Comparison of ENCODE assay signal across 10 mouse cellular contexts in the genomic region with DNA sequence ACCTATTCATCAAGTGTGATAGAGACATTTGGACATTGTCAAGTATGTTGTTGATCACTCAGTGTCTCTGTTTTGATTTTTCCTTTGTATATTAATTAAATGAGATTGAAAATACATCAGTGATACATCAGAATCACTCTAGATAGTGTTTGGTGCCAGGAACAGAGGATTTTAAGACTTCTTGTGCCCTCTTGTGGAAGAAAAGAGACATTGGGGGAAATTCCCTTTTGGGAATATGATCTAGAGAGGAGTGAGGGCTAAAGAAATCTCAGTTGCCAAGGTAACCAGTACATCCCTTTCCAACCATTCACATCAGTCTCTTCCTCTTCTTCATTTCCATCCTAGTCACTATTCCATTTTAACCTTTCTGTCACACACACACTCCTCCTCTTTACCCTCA. TPM values are rescaled to one million over a fixed set of nuclear protein-coding genes. Genes with fewer than 3 reads are reported as not detected.
A peak's percentile ranks its signal among the peaks of the same experiment; 100 is the strongest.
DNase-seq lines count a peak whose midpoint lies in the region; ATAC-seq and TF ChIP-seq lines count a peak whose summit lies in the region.
"Had no signal": no experiment of that assay in that cellular context is flagged by ENCODE, and none has a peak within 500 bp of the region (broad histone marks: within the 10 kb centered on the region; RNA-seq: fewer than 3 reads in every experiment).

No protein-coding gene starts in this region.

- no peaks in the 10 kb centered on the region for H3K4me1 ChIP-seq in intestine, postnatal 0 days (replicated peaks; ENCODE audit: control insufficient read depth, insufficient read depth, low read length)
- no peaks in the 10 kb centered on the region for H3K4me1 ChIP-seq in intestine, embryonic 15.5 days (replicated peaks)
- H3K4me1 ChIP-seq in midbrain, embryonic 13.5 days (replicated peaks), result no peaks in the 10 kb centered on the region; the same call in 1 of the 2 replicates

- H3K27me3 ChIP-seq in intestine, postnatal 0 days (replicated peaks; ENCODE audit: control insufficient read depth, insufficient read depth, low read length), result no peaks in the 10 kb centered on the region
- H3K27me3 ChIP-seq in intestine, embryonic 15.5 days (replicated peaks), result no peaks in the 10 kb centered on the region
- H3K27me3 ChIP-seq in midbrain, embryonic 13.5 days, result no peaks in the 10 kb centered on the region

- TF ChIP-seq CTCF in intestine, postnatal 0 days (IDR thresholded peaks at IDR 0.05; ENCODE audit: low read depth), result peak; percentile 54

- H3K9ac ChIP-seq in intestine, postnatal 0 days (ENCODE audit: low read depth, low read length), result no peak overlapping the region
- no peak overlapping the region for H3K9ac ChIP-seq in intestine, embryonic 15.5 days
- H3K9ac ChIP-seq in midbrain, embryonic 13.5 days (replicated peaks), result no peak overlapping the region

- H3K4me2 ChIP-seq in intestine, postnatal 0 days (replicated peaks; ENCODE audit: low read depth), result no peak overlapping the region
- no peak overlapping the region for H3K4me2 ChIP-seq in intestine, embryonic 15.5 days (replicated peaks)
- no peak overlapping the region for H3K4me2 ChIP-seq in midbrain, embryonic 13.5 days (replicated peaks)

- no peaks in the 10 kb centered on the region for H3K36me3 ChIP-seq in intestine, postnatal 0 days (ENCODE audit: control insufficient read depth, insufficient read depth)
- no peaks in the 10 kb centered on the region for H3K36me3 ChIP-seq in intestine, embryonic 15.5 days
- no peaks in the 10 kb centered on the region for H3K36me3 ChIP-seq in midbrain, embryonic 13.5 days

- H3K4me3 ChIP-seq in intestine, postnatal 0 days (ENCODE audit: low read depth, low read length), result no peak overlapping the region
- H3K4me3 ChIP-seq in intestine, embryonic 15.5 days (replicated peaks), result no peak overlapping the region
- H3K4me3 ChIP-seq in midbrain, embryonic 13.5 days (replicated peaks), result no peak overlapping the region

- H3K27ac ChIP-seq in intestine, postnatal 0 days (ENCODE audit: low read depth, low read length), result no peak overlapping the region
- no peak overlapping the region for H3K27ac ChIP-seq in intestine, embryonic 15.5 days
- H3K27ac ChIP-seq in midbrain, embryonic 13.5 days, result no peak overlapping the region

- peak; percentile 68 for DNase-seq in CD4-positive helper T cell, adult 2 months (ENCODE audit: low read depth, low spot score)
- DNase-seq in ZHBTc4 (ENCODE audit: low read depth, low spot score), result peak; percentile 20
- DNase-seq in right cerebral cortex, adult 18-20 months, result no peak
- no peak for DNase-seq in cerebellum, postnatal 4 days (ENCODE audit: low spot score in 2 of 2)
- DNase-seq in adrenal gland, adult 18-20 months (ENCODE audit: low spot score in 2 of 2), result no peak
- DNase-seq: right cerebral cortex, postnatal 14 days had no signal

- no peaks in the 10 kb centered on the region for H3K9me3 ChIP-seq in intestine, postnatal 0 days (ENCODE audit: control insufficient read depth)
- no peaks in the 10 kb centered on the region for H3K9me3 ChIP-seq in intestine, embryonic 15.5 days
- no peaks in the 10 kb centered on the region for H3K9me3 ChIP-seq in midbrain, embryonic 13.5 days

- ATAC-seq in intestine, postnatal 0 days, result no peak
- no peak for ATAC-seq in intestine, embryonic 15.5 days
- ATAC-seq in midbrain, embryonic 13.5 days, result peak; percentile 62

RNA-seq across cellular contexts. Expression of gene Prss2, which starts 34.8 kb away (rescaled TPM):
- 10.5 and 17.9 TPM in 2 replicates for polyA plus RNA-seq in intestine, postnatal 0 days (2015; fragmentation: Nextera tagmentation; extraction: Ambion mirVana)
- polyA plus RNA-seq in intestine, embryonic 15.5 days (2015; fragmentation: Nextera tagmentation; extraction: Ambion mirVana), result 44.4 and 169 TPM in 2 replicates
- not detected in 2 replicates for polyA plus RNA-seq in midbrain, embryonic 13.5 days (2015; fragmentation: Nextera tagmentation; extraction: Ambion mirVana)
- not detected for total RNA-seq in adrenal gland, adult 18-20 months (2021)
- total RNA-seq: monocyte, adult 5-6 weeks had no signal

RNA-seq across cellular contexts. Expression of gene Ephb6, which starts 48.9 kb away (rescaled TPM):
- polyA plus RNA-seq in intestine, postnatal 0 days (2015; fragmentation: Nextera tagmentation; extraction: Ambion mirVana), result 2.7 and 2.8 TPM in 2 replicates
- 7.7 and 9.8 TPM in 2 replicates for polyA plus RNA-seq in intestine, embryonic 15.5 days (2015; fragmentation: Nextera tagmentation; extraction: Ambion mirVana)
- 26.6 and 31.2 TPM in 2 replicates for polyA plus RNA-seq in midbrain, embryonic 13.5 days (2015; fragmentation: Nextera tagmentation; extraction: Ambion mirVana)
- total RNA-seq in adrenal gland, adult 18-20 months (2021), result 1 to 10 TPM; 4.7 to 9.1 TPM

Comparison
In these comparisons a context has a peak if more than half of its experiments do, and no peak if none do; other contexts are left out.
1. DNase-seq: peak in CD4-positive helper T cell, adult 2 months (single experiment) and ZHBTc4 (single experiment); none in right cerebral cortex, adult 18-20 months (single experiment), cerebellum, postnatal 4 days (0 of 2) and adrenal gland, adult 18-20 months (0 of 2).
2. RNA of gene Prss2, which starts 34.8 kb away (polyA plus RNA-seq): 44.4 to 169 TPM in intestine, embryonic 15.5 days and 10.5 to 17.9 TPM in intestine, postnatal 0 days; not detected in midbrain, embryonic 13.5 days; every median in the first group is over 10 times any median in the second.